Mouse (Mus musculus) lung, postnatal 0 days (tissue): ENCODE measurements around the gene Dvl3.

Experiments
- CTCF ChIP-seq: IDR thresholded peaks from 2 replicates; pipeline ENCODE4 v1.5.1; 2016; ENCODE audit warnings: antibody characterized with exemption, mild to moderate bottlenecking
- EP300 ChIP-seq: IDR thresholded peaks from 2 replicates; pipeline ENCODE4 v1.6.1; 2016; ENCODE audit warnings: antibody characterized with exemption, mild to moderate bottlenecking, control low read depth

DNA sequence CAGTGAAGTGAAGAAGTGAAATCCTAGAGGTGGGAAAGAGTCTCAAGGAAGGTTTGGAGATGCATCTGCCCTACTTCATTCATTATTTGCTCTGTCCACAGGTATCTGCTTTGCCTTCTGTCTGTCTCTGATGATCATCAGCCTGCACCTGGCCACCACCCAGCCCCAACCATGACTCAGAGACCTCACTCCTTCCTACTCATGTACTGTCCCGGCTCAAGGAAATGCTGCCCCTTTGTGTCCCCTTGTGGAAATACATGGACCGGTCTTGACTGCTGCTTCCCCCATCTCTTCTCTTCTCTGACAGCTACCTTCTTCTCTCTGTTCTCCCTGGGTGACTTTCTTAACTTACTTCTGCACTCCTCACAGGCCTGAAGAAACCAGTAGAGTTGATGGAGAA is 26.2 kb upstream of the Dvl3 start:
- TF ChIP-seq CTCF (peak; percentile 60), EP300 (no peak)
